In the genomic region with DNA sequence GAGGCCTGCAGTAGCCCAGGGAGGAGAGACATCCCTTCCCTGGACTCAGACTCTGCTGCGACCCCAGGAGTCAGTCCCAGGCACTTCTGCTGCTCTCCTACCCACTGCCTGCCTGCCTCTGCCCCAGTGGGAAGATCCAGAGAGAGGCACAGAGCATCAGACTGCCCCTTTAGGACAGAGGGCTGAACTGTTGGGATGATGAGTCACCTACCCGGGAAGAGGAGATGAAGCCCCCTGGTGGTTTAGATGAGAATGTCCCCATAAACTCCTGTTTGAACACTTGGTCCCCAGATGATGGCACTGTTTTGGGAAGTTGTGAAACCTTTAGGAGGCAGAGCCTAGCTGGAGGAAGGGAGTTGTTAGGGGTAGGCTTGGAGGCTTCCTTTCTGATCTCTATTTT, we compare ENCODE assay signal across 8 mouse cellular contexts. TPM values are rescaled to one million over a fixed set of nuclear protein-coding genes. Genes with fewer than 3 reads are reported as not detected.
A peak's percentile ranks its signal among the peaks of the same experiment; 100 is the strongest.
DNase-seq lines count a peak whose midpoint lies in the region; ATAC-seq and TF ChIP-seq lines count a peak whose summit lies in the region.

No protein-coding gene starts in this region.

- peak; percentile 69 for DNase-seq in adrenal gland, postnatal 14 days
- DNase-seq in adrenal gland, adult 8-10 months = no peak
- DNase-seq in limb, embryonic 14.5 days (ENCODE audit: low spot score) = peak; percentile 46
- DNase-seq in limb, embryonic 10.5 days (ENCODE audit: low spot score) = no peak
- DNase-seq in embryo, embryonic 10 days (ENCODE audit: low spot score) = peak; percentile 69
- DNase-seq in lung, adult 2 months = no peak
- DNase-seq in stomach, postnatal 0 days (ENCODE audit: low spot score) = no peak
- no peak for DNase-seq in ovary, postnatal 10 days (ENCODE audit: low spot score)

- no peaks in the 10 kb centered on the region for H3K4me1 ChIP-seq in limb, embryonic 14.5 days (ENCODE audit: control insufficient read depth, insufficient read depth, low read length)
- no peaks in the 10 kb centered on the region for H3K4me1 ChIP-seq in limb, embryonic 10.5 days
- H3K4me1 ChIP-seq in lung, adult 2 months (ENCODE audit: control insufficient read depth, insufficient read depth, low read length) = no peaks in the 10 kb centered on the region
- H3K4me1 ChIP-seq in stomach, postnatal 0 days (replicated peaks; ENCODE audit: control insufficient read depth, insufficient read depth) = no peaks in the 10 kb centered on the region

- H3K4me3 ChIP-seq in limb, embryonic 14.5 days (replicated peaks; ENCODE audit: low read length) = no peak overlapping the region
- no peak overlapping the region for H3K4me3 ChIP-seq in limb, embryonic 10.5 days
- H3K4me3 ChIP-seq in lung, adult 2 months (replicated peaks; ENCODE audit: extremely low read depth, low read depth, low read length) = no peak overlapping the region
- no peak overlapping the region for H3K4me3 ChIP-seq in stomach, postnatal 0 days (ENCODE audit: low read depth, low read length)

- H3K27ac ChIP-seq in limb, embryonic 14.5 days (replicated peaks; ENCODE audit: low read depth, low read length) = no peak overlapping the region
- H3K27ac ChIP-seq in limb, embryonic 10.5 days = no peak overlapping the region
- no peak overlapping the region for H3K27ac ChIP-seq in stomach, postnatal 0 days (replicated peaks)

- H3K36me3 ChIP-seq in limb, embryonic 14.5 days (ENCODE audit: control insufficient read depth, insufficient read depth, low read length) = peaks cover 38% of the 10 kb centered on the region
- H3K36me3 ChIP-seq in limb, embryonic 10.5 days = peaks cover 34% of the 10 kb centered on the region
- no peaks in the 10 kb centered on the region for H3K36me3 ChIP-seq in stomach, postnatal 0 days (ENCODE audit: control insufficient read depth, insufficient read depth, low read length)

- H3K9me3 ChIP-seq in limb, embryonic 14.5 days (ENCODE audit: control insufficient read depth, low read length) = 0 out of 2 replicates have a peak, but pooled peaks cover 4% of the 10 kb centered on the region
- no peaks in the 10 kb centered on the region for H3K9me3 ChIP-seq in limb, embryonic 10.5 days (replicated peaks)
- no peaks in the 10 kb centered on the region for H3K9me3 ChIP-seq in stomach, postnatal 0 days (ENCODE audit: control insufficient read depth, low read length)

- H3K9ac ChIP-seq in limb, embryonic 14.5 days (ENCODE audit: low read depth, low read length, severe bottlenecking) = no peak overlapping the region
- H3K9ac ChIP-seq in stomach, postnatal 0 days (ENCODE audit: low read length) = no peak overlapping the region

- H3K4me2 ChIP-seq in limb, embryonic 14.5 days (replicated peaks; ENCODE audit: low read depth, low read length, severe bottlenecking) = no peak overlapping the region
- H3K4me2 ChIP-seq in stomach, postnatal 0 days (replicated peaks; ENCODE audit: low read depth) = no peak overlapping the region

- no peak for ATAC-seq in limb, embryonic 14.5 days (ENCODE audit: low FRiP score, low read depth)
- ATAC-seq in stomach, postnatal 0 days (ENCODE audit: low FRiP score, low TSS enrichment) = peak; percentile 75

- no peak for TF ChIP-seq EP300 in stomach, postnatal 0 days (optimal IDR thresholded peaks at IDR 0.05)

- TF ChIP-seq POLR2A in limb, embryonic 14.5 days (IDR thresholded peaks at IDR 0.05; ENCODE audit: borderline replicate concordance, extremely low read depth, insufficient read depth, insufficient read length) = no peak
- no peak for TF ChIP-seq POLR2A in lung, adult 2 months (IDR thresholded peaks at IDR 0.05; ENCODE audit: borderline replicate concordance, extremely low read depth, low read depth, low read length)

- peak; percentile 39 for TF ChIP-seq CTCF in lung, adult 2 months (IDR thresholded peaks at IDR 0.05; ENCODE audit: insufficient read depth, low read length)
- peak; percentile 92 for TF ChIP-seq CTCF in stomach, postnatal 0 days (IDR thresholded peaks at IDR 0.05; ENCODE audit: low read depth)

- WGBS in limb, embryonic 14.5 days = 30% methylated on average over 2 of the region's 2 CpGs
- 20% methylated on average over 2 of the region's 2 CpGs for WGBS in limb, embryonic 10.5 days
- WGBS in lung, adult 2 months = 15% methylated on average over 2 of the region's 2 CpGs
- 15% methylated on average over 2 of the region's 2 CpGs for WGBS in stomach, postnatal 0 days

- no peaks in the 10 kb centered on the region for H3K27me3 ChIP-seq in limb, embryonic 14.5 days (ENCODE audit: control insufficient read depth, insufficient read depth, low read length)
- no peaks in the 10 kb centered on the region for H3K27me3 ChIP-seq in limb, embryonic 10.5 days (ENCODE audit: low read depth, poor library complexity, severe bottlenecking)
- no peaks in the 10 kb centered on the region for H3K27me3 ChIP-seq in stomach, postnatal 0 days (ENCODE audit: control insufficient read depth, insufficient read depth, low read length)

RNA-seq across cellular contexts. Expression of a gene that starts 13.9 kb away (rescaled TPM):
- 24.4 and 27.2 TPM in 2 replicates for total RNA-seq in adrenal gland, postnatal 14 days (2021)
- 100 to 1,000 TPM in 2 of 4 experiments, 10 to 100 TPM in 2; 40.6 to 123 (median 83.0) TPM for total RNA-seq in adrenal gland, adult 8-10 months (2022)
- 192 and 242 TPM in 2 replicates for polyA plus RNA-seq in limb, embryonic 14.5 days (2012; rRNA removed)
- polyA plus RNA-seq in limb, embryonic 14.5 days (2014; fragmentation: Nextera tagmentation; extraction: Ambion mirVana) = 96.2 and 97.2 TPM in 2 replicates
- polyA plus RNA-seq in limb, embryonic 10.5 days (2016; fragmentation: Nextera tagmentation; extraction: Ambion mirVana) = 31.1 and 50.4 TPM in 2 replicates
- polyA plus RNA-seq in lung, adult 2 months (2012; rRNA removed) = 35.8 and 51.4 TPM in 2 replicates
- 31.4 and 38.5 TPM in 2 replicates for polyA plus RNA-seq in stomach, postnatal 0 days (2015; fragmentation: Nextera tagmentation; extraction: Ambion mirVana)

RNA-seq across cellular contexts. Expression of a gene that starts 19.1 kb away (rescaled TPM):
- 22.7 and 30.5 TPM in 2 replicates for total RNA-seq in adrenal gland, postnatal 14 days (2021)
- total RNA-seq in adrenal gland, adult 8-10 months (2022) = 10 to 100 TPM; 32.5 to 43.7 (median 39.8) TPM
- polyA plus RNA-seq in limb, embryonic 14.5 days (2012; rRNA removed) = 50.8 and 60.5 TPM in 2 replicates
- 24.9 and 26.1 TPM in 2 replicates for polyA plus RNA-seq in limb, embryonic 14.5 days (2014; fragmentation: Nextera tagmentation; extraction: Ambion mirVana)
- polyA plus RNA-seq in limb, embryonic 10.5 days (2016; fragmentation: Nextera tagmentation; extraction: Ambion mirVana) = 22.9 and 25.3 TPM in 2 replicates
- 80.0 and 90.8 TPM in 2 replicates for polyA plus RNA-seq in lung, adult 2 months (2012; rRNA removed)
- 25.1 and 26.1 TPM in 2 replicates for polyA plus RNA-seq in stomach, postnatal 0 days (2015; fragmentation: Nextera tagmentation; extraction: Ambion mirVana)

RNA-seq across cellular contexts. Expression of a gene that starts 37.7 kb away (rescaled TPM):
- 53.9 and 60.2 TPM in 2 replicates for total RNA-seq in adrenal gland, postnatal 14 days (2021)
- 10 to 100 TPM; 26.9 to 51.6 (median 35.2) TPM for total RNA-seq in adrenal gland, adult 8-10 months (2022)
- 107 and 122 TPM in 2 replicates for polyA plus RNA-seq in limb, embryonic 14.5 days (2012; rRNA removed)
- polyA plus RNA-seq in limb, embryonic 14.5 days (2014; fragmentation: Nextera tagmentation; extraction: Ambion mirVana) = 108 and 111 TPM in 2 replicates
- 281 and 283 TPM in 2 replicates for polyA plus RNA-seq in limb, embryonic 10.5 days (2016; fragmentation: Nextera tagmentation; extraction: Ambion mirVana)
- polyA plus RNA-seq in lung, adult 2 months (2012; rRNA removed) = 11.1 and 12.6 TPM in 2 replicates
- polyA plus RNA-seq in stomach, postnatal 0 days (2015; fragmentation: Nextera tagmentation; extraction: Ambion mirVana) = 24.2 and 25.0 TPM in 2 replicates

RNA-seq across cellular contexts. Expression of a gene that starts 41.1 kb away (rescaled TPM):
- 73.2 and 73.8 TPM in 2 replicates for total RNA-seq in adrenal gland, postnatal 14 days (2021)
- total RNA-seq in adrenal gland, adult 8-10 months (2022) = 100 to 1,000 TPM; 122 to 168 (median 148) TPM
- polyA plus RNA-seq in limb, embryonic 14.5 days (2012; rRNA removed) = 141 and 190 TPM in 2 replicates
- 62.2 and 65.7 TPM in 2 replicates for polyA plus RNA-seq in limb, embryonic 14.5 days (2014; fragmentation: Nextera tagmentation; extraction: Ambion mirVana)
- 48.7 and 60.3 TPM in 2 replicates for polyA plus RNA-seq in limb, embryonic 10.5 days (2016; fragmentation: Nextera tagmentation; extraction: Ambion mirVana)
- 176 and 184 TPM in 2 replicates for polyA plus RNA-seq in lung, adult 2 months (2012; rRNA removed)
- polyA plus RNA-seq in stomach, postnatal 0 days (2015; fragmentation: Nextera tagmentation; extraction: Ambion mirVana) = 39.8 and 42.8 TPM in 2 replicates

Comparison
In these comparisons a context has a peak if more than half of its experiments do, and no peak if none do; other contexts are left out.
1. DNase-seq: peak in adrenal gland, postnatal 14 days (single experiment), limb, embryonic 14.5 days (single experiment) and embryo, embryonic 10 days (single experiment); none in adrenal gland, adult 8-10 months (single experiment), limb, embryonic 10.5 days (single experiment), lung, adult 2 months (single experiment), stomach, postnatal 0 days (single experiment) and ovary, postnatal 10 days (single experiment).